Mouse (Mus musculus): ENCODE results near the gene Cand2. TPM values are rescaled to one million over a fixed set of nuclear protein-coding genes. Genes with fewer than 3 reads are reported as not detected.
A peak's percentile ranks its signal among the peaks of the same experiment; 100 is the strongest.
"Not testable (repeated sequence)": the region's sequence is repeated elsewhere in the genome, so short reads cannot be mapped to it uniquely, and the experiment has no call there.

Cand2 gene
- total RNA-seq, 2 experiments from 2014 or later = 2.0 to 2.4 TPM

DNA sequence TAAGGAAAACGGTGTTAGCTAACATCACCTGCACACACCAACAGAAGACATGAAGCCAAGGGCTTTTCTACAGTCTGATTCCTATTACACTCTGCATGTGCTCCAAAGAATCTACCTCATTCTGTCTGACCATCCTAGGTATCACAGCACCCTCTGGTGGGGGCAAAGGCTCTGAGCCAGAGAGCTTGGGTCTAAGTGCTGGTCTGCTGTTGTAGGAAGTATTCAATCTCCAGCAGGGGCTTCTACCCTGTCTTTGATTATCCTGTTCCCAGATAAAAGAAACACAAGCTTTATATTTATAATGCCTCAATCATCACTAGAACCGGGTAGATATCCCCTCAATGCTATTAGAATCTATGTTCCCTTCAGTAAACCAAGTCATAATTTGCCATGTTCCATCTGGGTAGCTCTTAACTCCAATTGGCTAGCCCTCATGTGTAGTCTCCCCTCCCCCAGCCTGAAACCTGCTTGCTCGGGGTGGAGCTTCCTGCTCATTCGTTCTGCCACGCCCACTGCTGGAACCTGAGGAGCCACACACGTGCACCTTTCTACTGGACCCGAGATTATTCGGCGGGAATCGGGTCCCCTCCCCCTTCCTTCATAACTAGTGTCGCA is 49.6 kb downstream of the Cand2 start:
- DNase-seq (ENCODE audit: low spot score in 2 of 2) = not testable (repeated sequence)

GRCm38 (mm10) chr6:115830779-115831601 is 56.7 kb downstream of the Cand2 start:
- no peak for DNase-seq (ENCODE audit: low spot score in 2 of 2)

GRCm38 (mm10) chr6:115832152-115832850 is 58.0 kb downstream of the Cand2 start:
- DNase-seq (ENCODE audit: low spot score in 2 of 2) = no peak

DNA sequence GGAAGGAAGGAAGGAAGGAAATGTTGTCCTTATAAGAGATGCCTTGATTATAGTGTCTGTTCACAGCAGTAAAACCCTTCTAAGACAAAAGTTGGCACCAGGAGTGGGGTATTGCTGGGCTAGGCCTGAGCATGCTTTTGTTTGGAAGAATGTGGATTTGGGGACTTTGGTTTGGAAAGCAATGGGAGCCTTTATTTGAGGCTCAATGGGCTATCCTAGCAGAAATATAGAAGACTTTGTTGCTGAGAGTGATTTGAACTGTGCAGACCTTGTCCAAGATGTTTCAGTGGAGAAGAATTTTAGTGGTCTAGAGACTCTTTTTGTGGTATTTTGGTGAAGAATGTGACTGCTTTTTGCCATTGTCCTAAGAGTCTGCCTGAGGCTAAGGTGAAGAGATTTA is 59.5 kb downstream of the Cand2 start:
- no peak for DNase-seq (ENCODE audit: low spot score in 2 of 2)

- DNase-seq (ENCODE audit: low spot score in 2 of 2) = peak; percentile 66 to 76
These were observed 63.8 kb downstream of the Cand2 start, which contains the start of gene Efcab12 for GRCm38 (mm10) chr6:115838161-115838597. Efcab12 (minus strand) TSS chr6:115838412.

- no peak for DNase-seq (ENCODE audit: low spot score in 2 of 2)
These were observed 64.4 kb downstream of the Cand2 start for GRCm38 (mm10) chr6:115838745-115839144.

DNA sequence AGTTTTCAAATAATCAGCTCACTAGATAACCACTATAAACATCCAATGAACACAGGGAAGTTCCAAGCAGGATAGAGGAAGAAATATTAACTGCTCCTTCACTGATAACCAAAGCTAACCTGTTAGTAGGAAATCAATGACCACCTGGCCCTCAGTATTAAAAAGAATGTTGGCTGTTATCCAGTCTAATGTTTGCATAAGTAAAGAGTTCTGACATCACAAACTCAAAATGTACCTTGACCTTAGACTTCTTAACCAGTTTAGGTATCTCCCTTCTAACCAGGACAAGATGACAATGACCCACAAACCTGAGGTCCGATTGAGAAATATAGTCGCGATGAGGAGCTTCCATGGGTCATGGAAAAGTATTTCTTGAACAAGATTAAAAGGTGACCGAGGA is 70.7 kb downstream of the Cand2 start:
- DNase-seq (ENCODE audit: low spot score in 2 of 2) = no peak

DNA sequence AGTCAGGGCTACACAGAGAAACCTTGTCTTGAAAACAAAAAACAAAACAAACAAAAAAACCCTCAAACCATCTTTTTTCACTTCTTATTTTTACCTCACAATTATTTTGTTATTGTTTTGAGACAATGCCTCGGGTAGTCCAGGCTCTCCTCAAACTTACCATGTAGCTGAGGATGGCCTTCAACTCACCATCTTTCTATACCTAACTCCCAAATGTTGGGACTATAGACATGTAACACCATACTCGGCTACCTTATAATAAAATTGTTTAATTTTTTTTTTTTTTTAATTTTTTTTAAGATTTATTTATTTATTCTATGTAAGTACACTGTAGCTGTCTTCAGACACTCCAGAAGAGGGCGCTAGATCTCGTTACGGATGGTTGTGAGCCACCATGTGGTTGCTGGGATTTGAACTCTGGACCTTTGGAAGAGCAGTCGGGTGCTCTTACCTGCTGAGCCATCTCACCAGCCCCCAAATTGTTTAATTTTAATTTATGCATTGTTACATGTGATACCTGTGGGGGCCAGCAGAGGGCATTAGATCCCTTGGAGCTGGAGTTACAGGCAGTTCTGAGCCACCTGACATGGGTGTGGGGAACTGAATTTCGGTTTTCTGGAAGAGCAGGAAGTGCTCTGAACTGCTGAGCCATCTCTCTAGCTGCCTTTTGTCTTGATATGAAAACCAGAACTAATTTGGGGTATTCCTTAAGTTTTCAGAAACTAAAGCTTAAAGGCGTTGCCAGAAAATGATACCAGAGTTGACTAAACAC is 72.5 kb downstream of the Cand2 start:
- DNase-seq (ENCODE audit: low spot score in 2 of 2) = peak; percentile 66 to 68

DNA sequence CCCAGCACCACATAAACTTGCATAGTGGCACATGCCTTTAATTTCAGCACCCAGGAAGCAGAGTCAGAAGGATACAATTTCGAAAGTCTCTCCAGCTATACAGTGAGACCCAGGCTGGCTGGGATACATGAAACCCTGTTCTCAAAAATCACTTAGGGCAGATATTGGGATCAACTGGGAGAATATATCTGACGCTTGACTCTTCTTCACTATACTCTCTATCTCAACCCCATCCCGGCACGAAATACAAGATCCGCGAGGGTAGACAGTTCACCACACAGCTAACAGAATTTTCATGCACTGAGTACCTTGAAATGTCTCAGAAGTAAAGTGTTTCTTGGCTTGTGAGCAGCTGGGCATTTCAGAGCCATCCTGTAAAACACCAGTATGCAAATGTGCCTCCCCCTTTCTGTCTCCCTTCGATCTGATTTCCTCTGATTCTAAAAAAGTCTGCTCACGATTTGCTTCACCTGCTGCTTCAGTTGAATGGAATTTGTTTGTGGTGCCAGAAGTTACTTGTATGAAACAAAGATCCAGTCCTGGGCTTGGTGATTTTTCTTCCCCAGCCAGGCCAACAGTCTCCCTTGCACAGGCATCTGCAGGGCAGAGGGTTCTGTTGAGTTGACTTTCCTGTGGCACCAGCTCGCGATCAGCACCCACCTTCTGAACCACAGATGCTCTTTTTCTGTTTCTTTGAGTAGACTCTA is 74.4 kb downstream of the Cand2 start:
- DNase-seq (ENCODE audit: low spot score in 2 of 2) = no peak

DNA sequence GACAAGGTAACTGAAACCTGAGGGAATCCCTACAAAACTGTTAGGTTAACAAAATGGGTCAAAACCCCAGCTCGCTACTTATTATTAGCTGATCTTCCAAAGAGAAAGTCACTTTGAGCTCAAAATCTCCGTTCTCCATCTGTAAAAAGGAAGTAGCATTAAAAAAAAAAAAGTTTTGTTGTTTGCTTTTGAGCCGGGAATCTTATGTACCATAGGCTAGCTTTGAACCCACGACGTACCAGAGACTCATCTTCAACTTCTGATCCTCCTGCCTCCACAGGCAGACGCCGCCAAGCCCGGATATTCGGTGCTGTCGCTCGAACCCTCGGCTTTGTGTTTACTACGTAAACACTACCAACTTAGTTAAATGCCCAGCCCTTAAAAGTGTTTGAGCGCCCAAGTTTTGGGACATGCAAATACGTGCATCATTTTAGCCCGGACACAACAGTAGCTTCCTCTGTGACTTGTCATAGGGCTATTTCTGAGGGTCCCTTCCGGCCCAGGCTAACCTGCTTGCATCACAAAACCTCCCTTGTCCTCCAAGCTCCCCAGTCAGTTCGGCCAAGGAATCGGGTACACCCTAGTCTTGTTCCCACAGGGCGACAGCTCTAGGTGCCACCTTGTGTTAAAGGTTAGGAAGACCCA is 78.2 kb downstream of the Cand2 start:
- no peak for DNase-seq (ENCODE audit: low spot score in 2 of 2)

- peak; percentile 97 to 99 for DNase-seq (ENCODE audit: low spot score in 2 of 2)
These were observed 78.9 kb downstream of the Cand2 start, which contains the start of the genes Mbd4 and Ift122 for GRCm38 (mm10) chr6:115853091-115853813. Mbd4 (minus strand) TSS chr6:115853371. Ift122 (plus strand) TSS chr6:115853470.

DNA sequence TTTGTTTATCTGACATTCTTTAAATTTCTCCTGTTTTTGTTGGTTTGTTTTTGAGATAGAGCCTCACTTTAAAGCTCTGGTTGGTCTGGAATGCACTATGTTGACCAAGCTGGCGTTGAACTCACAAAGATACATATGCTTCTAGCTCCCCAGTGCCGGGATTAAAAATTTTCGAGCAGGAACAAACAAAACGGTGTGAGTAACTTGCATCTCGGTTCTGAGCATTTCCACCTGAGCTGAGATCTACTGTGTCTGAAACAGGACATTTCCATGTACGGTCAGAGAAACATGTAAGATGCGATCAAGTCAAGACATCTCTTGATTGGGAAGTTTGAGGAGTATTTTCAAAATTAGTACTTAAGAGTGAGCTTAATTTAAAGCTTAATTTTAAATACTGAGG is 79.6 kb downstream of the Cand2 start:
- no peak for DNase-seq (ENCODE audit: low spot score in 2 of 2)

DNA sequence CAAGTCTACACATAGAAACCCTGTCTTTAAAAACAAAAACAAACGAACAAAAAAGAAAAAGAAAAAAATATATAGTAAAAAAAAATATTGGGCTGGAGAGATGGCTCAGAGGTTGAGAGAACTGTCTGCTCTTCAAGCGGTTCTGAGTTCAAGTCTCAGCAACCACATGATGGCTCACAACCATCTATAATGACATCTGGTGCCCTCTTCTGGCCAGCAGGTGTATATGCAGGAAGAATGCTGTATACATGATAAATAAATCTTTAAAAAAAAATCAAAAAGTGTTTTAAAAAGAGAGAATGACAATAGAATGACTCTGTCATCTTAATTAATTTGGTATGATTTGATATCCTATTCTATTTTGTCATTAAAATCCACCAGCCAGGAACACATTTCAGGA is 80.1 kb downstream of the Cand2 start:
- DNase-seq (ENCODE audit: low spot score in 2 of 2) = no peak

Small RNAs within 50 kb of the gene (microRNA-seq; reads per million reads assigned to microRNA genes)
- 0 reads per million in 2 experiments for gene Mir7660

Other genes with a start within 250 kb of the Cand2 start
- 10 to 100 TPM; 23.5 to 24.8 TPM for gene Tsen2, start 229.9 kb upstream of the Cand2 start, total RNA-seq (2021)
- not detected for gene Mkrn2os, start 182.0 kb upstream of the Cand2 start, total RNA-seq (2021)
- 10 to 100 TPM; 35.7 to 38.3 TPM for gene Mkrn2, start 172.6 kb upstream of the Cand2 start, total RNA-seq (2021)
- 10 to 100 TPM; 79.3 to 88.2 TPM for gene Raf1, start 97.9 kb upstream of the Cand2 start, total RNA-seq (2021)
- 1 to 10 TPM in 1 of 2 experiments, under 1 TPM in 1; 0.56 to 4.8 TPM for gene Tmem40, start 12.1 kb upstream of the Cand2 start, total RNA-seq (2021)
- 100 to 1,000 TPM; 512 to 513 TPM for gene Rpl32, start 34.2 kb downstream of the Cand2 start, total RNA-seq (2021)
- 1 to 10 TPM; 4.9 to 5.5 TPM for gene Efcab12, start 63.9 kb downstream of the Cand2 start, total RNA-seq (2021)
- gene Mbd4, start 78.8 kb downstream of the Cand2 start, total RNA-seq (2021) = 1 to 10 TPM; 9.5 to 9.9 TPM
- gene Ift122, start 78.9 kb downstream of the Cand2 start, total RNA-seq (2021) = 10 to 100 TPM; 28.7 to 30.3 TPM
- under 1 TPM; 0.63 to 0.70 TPM for gene Rho, start 157.2 kb downstream of the Cand2 start, total RNA-seq (2021)
- not detected for gene H1foo, start 170.4 kb downstream of the Cand2 start, total RNA-seq (2021)
- gene Plxnd1, start 220.5 kb downstream of the Cand2 start, total RNA-seq (2021) = 100 to 1,000 TPM; 103 to 123 TPM